In the genomic region with DNA sequence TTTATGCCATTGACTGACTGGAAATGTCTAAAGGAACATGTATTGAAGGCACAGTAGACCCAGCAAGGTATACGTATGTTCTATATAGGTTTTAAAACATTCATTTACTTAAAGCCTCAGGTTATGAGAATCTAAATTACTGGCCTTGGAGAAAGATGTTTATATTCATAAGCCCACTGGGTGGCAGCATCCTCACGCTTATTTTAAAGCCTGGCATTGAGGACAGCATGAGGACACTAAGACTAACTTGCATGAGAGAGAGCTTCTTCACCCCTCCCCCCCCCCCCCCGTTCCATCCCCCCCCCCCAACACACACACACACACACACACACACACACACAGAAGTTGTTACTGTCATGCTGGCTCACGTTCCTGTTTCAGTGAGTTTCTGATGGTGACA, we compare ENCODE assay signal across 10 mouse cellular contexts. TPM values are rescaled to one million over a fixed set of nuclear protein-coding genes. Genes with fewer than 3 reads are reported as not detected.
A peak's percentile ranks its signal among the peaks of the same experiment; 100 is the strongest.
DNase-seq lines count a peak whose midpoint lies in the region; ATAC-seq lines count a peak whose summit lies in the region.
"Had no signal": no experiment of that assay in that cellular context is flagged by ENCODE, and none has a peak within 500 bp of the region (broad histone marks: within the 10 kb centered on the region; RNA-seq: fewer than 3 reads in every experiment).

No protein-coding gene starts in this region.

- DNase-seq in 3T3-L1 (ENCODE audit: low read depth, low spot score) (peak; percentile 51), ES-CJ7 (ENCODE audit: low read depth, low spot score) (peak; percentile 45)
- DNase-seq in cerebellum, postnatal 10 days = peak; percentile 63 to 65
- peak; percentile 2 to 40 for DNase-seq in frontal cortex, postnatal 36 days (ENCODE audit: low spot score in 2 of 2)
- peak; percentile 28 to 63 for DNase-seq in left cerebral cortex, postnatal 25 days (ENCODE audit: low spot score in 2 of 2)
- peak; percentile 42 to 48 for DNase-seq in right cerebral cortex, adult 2 months (ENCODE audit: low spot score in 2 of 2)
- DNase-seq in T-cell, adult 2 months (ENCODE audit: low spot score) = no peak

- H3K27me3 ChIP-seq in intestine, embryonic 15.5 days (replicated peaks) = no peaks in the 10 kb centered on the region
- H3K27me3 ChIP-seq: embryonic facial prominence, embryonic 15.5 days; limb, embryonic 13.5 days had no signal

- no peak for ATAC-seq in intestine, embryonic 15.5 days

- no peaks in the 10 kb centered on the region for H3K9me3 ChIP-seq in intestine, embryonic 15.5 days
- H3K9me3 ChIP-seq: embryonic facial prominence, embryonic 15.5 days; limb, embryonic 13.5 days had no signal

- H3K4me1 ChIP-seq in intestine, embryonic 15.5 days (replicated peaks) = no peaks in the 10 kb centered on the region
- H3K4me1 ChIP-seq: embryonic facial prominence, embryonic 15.5 days; limb, embryonic 13.5 days had no signal

- no peak overlapping the region for H3K4me2 ChIP-seq in intestine, embryonic 15.5 days (replicated peaks)
- H3K4me2 ChIP-seq: embryonic facial prominence, embryonic 15.5 days; limb, embryonic 13.5 days had no signal

- no peaks in the 10 kb centered on the region for H3K36me3 ChIP-seq in intestine, embryonic 15.5 days
- H3K36me3 ChIP-seq: embryonic facial prominence, embryonic 15.5 days; limb, embryonic 13.5 days had no signal

- WGBS in intestine, embryonic 15.5 days = 27% methylated on average over 3 of the region's 4 CpGs

- no peak overlapping the region for H3K4me3 ChIP-seq in intestine, embryonic 15.5 days (replicated peaks)
- H3K4me3 ChIP-seq: embryonic facial prominence, embryonic 15.5 days; limb, embryonic 13.5 days had no signal

- intact Hi-C loops in left cerebral cortex, postnatal 25 days (cut with DNase I) = loop anchor here (1.0 to 2.0 kb wide), 3 partner anchors 346 to 676 kb away; no protein-coding TSS in a partner anchor

- no peak overlapping the region for H3K27ac ChIP-seq in intestine, embryonic 15.5 days
- H3K27ac ChIP-seq: embryonic facial prominence, embryonic 15.5 days; limb, embryonic 13.5 days had no signal

- H3K9ac ChIP-seq in intestine, embryonic 15.5 days = no peak overlapping the region
- H3K9ac ChIP-seq: embryonic facial prominence, embryonic 15.5 days; limb, embryonic 13.5 days had no signal

RNA-seq across cellular contexts. Expression of gene Cst10, which starts 17.7 kb away (rescaled TPM):
- total RNA-seq in left cerebral cortex, postnatal 25 days (2021) = not detected
- polyA plus RNA-seq in intestine, embryonic 15.5 days (2015; fragmentation: Nextera tagmentation; extraction: Ambion mirVana) = not detected in 2 replicates
- polyA plus RNA-seq: embryonic facial prominence, embryonic 15.5 days had no signal
